Mouse (Mus musculus): ENCODE data around the gene Lgmn.

- TF ChIP-seq CTCF (IDR thresholded peaks at IDR 0.05; ENCODE audit: low read depth), result peak; percentile 31
- no peak for TF ChIP-seq EP300 (IDR thresholded peaks at IDR 0.05; ENCODE audit: low read depth)
Measured at GRCm38 (mm10) chr12:102468136-102468535, 28.5 kb upstream of the Lgmn start.

Measured in liver, embryonic 14.5 days (tissue).